Mouse (Mus musculus) cortical plate, adult 2 months (tissue): ENCODE data around the gene Bmp6.

Experiments used
- CTCF ChIP-seq: fragments of 200-500 bp; IDR thresholded peaks from 2 replicates; pipeline ENCODE4 v1.5.1; 2011; ENCODE audit warnings: mild to moderate bottlenecking, control low read depth, low read length; ENCODE audit not compliant: insufficient read depth; ENCODE audit errors: extremely low read depth
- POLR2A ChIP-seq: fragments of 200-500 bp; IDR thresholded peaks from 2 replicates; pipeline ENCODE4 v1.6.1; 2011; ENCODE audit warnings: mild to moderate bottlenecking, low read length, control low read depth; ENCODE audit not compliant: insufficient read depth; ENCODE audit errors: extremely low read depth

DNA sequence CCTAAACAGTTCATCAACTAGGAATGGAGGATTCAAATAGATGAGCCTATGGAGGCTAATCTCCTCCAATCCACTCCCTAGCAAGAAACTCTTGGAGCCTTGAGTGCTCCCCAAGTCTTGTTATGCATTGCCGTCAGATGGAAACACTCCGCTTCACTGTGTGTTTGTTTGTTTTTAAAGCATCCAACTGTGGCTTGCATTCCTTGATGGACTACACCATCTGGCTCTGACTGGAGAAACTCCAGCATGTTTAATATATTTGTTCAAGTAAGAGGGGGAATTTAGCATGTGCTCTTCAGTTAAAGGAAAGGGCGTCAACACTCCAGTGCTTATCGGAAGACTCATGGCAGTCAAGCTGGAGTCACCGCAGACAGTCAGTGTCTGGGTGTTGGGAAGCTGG lies 11.4 kb upstream of the Bmp6 start:
- TF ChIP-seq POLR2A (no peak), CTCF (no peak)
